Mouse (Mus musculus) neural tube, embryonic 14.5 days (tissue): Measurements from ENCODE around the gene Lipi. TPM values are rescaled to one million over a fixed set of nuclear protein-coding genes. Genes with fewer than 3 reads are reported as not detected.

Source experiments
- ATAC-seq: fragments of 200-750 bp; cut with Nextera tagmentation; 2 replicates; pipeline ENCODE4 v1.8.0; 2017; ENCODE audit warnings: low read depth, mild to moderate bottlenecking, moderate TSS enrichment, moderate library complexity
- H3K27ac ChIP-seq: fragments of 300-500 bp; sonication (generic); 2 replicates; pipeline ENCODE4 v1.5.1; 2014; ENCODE audit warnings: low read depth, mild to moderate bottlenecking, control low read depth, low read length, moderate library complexity, mixed read lengths
- H3K27me3 ChIP-seq: fragments of 300-500 bp; sonication (generic); 2 replicates; pipeline ENCODE4 v1.6.1; 2014; ENCODE audit warnings: low read length; ENCODE audit not compliant: control insufficient read depth, insufficient read depth
- H3K36me3 ChIP-seq: fragments of 300-500 bp; sonication (generic); 2 replicates; pipeline ENCODE4 v1.6.1; 2014; ENCODE audit warnings: low read length, mixed read lengths; ENCODE audit not compliant: control insufficient read depth, insufficient read depth
- H3K4me1 ChIP-seq: fragments of 300-500 bp; sonication (generic); 2 replicates; pipeline ENCODE4 v1.6.1; 2014; ENCODE audit warnings: low read length; ENCODE audit not compliant: control insufficient read depth, insufficient read depth
- H3K4me2 ChIP-seq: fragments of 300-500 bp; sonication (generic); 2 replicates; pipeline ENCODE4 v1.6.1; 2014; ENCODE audit warnings: mild to moderate bottlenecking, low read depth, low read length, control low read depth
- H3K4me3 ChIP-seq: fragments of 300-500 bp; sonication (generic); 2 replicates; pipeline ENCODE4 v1.5.1; 2014; ENCODE audit warnings: low read depth, low read length, control low read depth, mixed read lengths
- H3K9ac ChIP-seq: fragments of 300-500 bp; sonication (generic); replicated peaks from 2 replicates; pipeline ENCODE4 v1.6.1; 2014; ENCODE audit warnings: low read depth, mild to moderate bottlenecking, control low read depth, low read length, mixed read lengths
- H3K9me3 ChIP-seq: fragments of 300-500 bp; sonication (generic); 2 replicates; pipeline ENCODE4 v1.6.1; 2016; ENCODE audit warnings: low read length; ENCODE audit not compliant: control insufficient read depth
- WGBS: fragments of 180-500 bp; shearing (Covaris S2); extraction: QIAGEN DNeasy Blood & Tissue Kit; methylation state at CpG from one replicate; pipeline ENCODE4 v1.1.7; 2014; 5-methylcytosine and 5-hydroxymethylcytosine counted together
- polyA plus RNA-seq: library from polyadenylated mRNA; unstranded; fragments of >200 nt; fragmentation: Nextera tagmentation; extraction: Ambion mirVana; gene quantifications from 2 replicates; pipeline ENCODE4 v1.2.1, GENCODE M21; 2014

Gene Lipi
- polyA plus RNA-seq, 1 experiment from 2014 or later = not detected

DNA sequence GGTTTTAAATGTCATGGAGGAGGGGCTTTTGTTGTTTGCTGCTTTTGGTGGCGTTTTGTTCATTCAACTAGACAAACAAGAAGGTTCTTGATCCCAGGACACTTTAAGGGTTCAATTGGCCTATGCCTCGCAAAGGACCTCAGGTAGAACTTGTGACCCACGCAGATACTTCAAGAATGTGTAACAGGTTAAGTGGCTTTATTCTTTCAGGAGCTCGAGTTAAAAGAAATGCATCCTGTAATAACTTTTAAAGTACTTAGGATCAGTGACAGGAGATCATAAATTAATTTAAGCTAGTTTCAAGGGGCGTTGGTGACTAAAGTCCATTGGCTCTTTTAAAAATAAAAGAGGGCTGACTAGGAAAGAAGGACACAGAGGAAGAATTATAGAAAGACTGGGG, 3.6 kb downstream of the Lipi start:
- Histone ChIP-seq H3K9ac (no peak overlapping the region), H3K4me2 (no peak overlapping the region), H3K4me3 (no peak overlapping the region), H3K9me3 (no peaks in the 10 kb centered on the region), H3K4me1 (no peaks in the 10 kb centered on the region), H3K27ac (no peak overlapping the region), H3K36me3 (no peaks in the 10 kb centered on the region), H3K27me3 (no peaks in the 10 kb centered on the region)
- 62% methylated on average over 5 of the region's 5 CpGs for WGBS
- no peak for ATAC-seq

DNA sequence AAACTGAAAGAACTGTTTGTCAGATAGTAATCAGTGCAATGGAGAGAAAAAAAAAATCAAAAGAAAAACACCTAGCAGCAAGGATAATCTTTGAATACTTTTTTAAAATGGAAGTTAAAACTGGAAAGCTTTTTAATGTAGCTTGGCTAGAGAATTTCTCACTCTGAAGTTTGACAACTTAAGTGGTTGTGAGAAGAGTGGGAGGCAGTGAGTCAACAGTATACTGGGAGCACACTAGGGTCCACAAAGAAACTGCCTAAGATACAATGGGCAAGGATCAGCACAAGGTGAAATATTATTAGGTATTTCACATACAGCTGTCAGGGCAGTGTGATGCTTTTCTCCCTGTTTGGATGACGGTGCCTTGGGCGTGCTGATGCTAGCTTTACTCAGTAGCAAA, 23.0 kb downstream of the Lipi start:
- H3K9me3 ChIP-seq = no peaks in the 10 kb centered on the region
- 93% methylated on average over 2 of the region's 2 CpGs for WGBS
- no peak overlapping the region for H3K4me3 ChIP-seq

DNA sequence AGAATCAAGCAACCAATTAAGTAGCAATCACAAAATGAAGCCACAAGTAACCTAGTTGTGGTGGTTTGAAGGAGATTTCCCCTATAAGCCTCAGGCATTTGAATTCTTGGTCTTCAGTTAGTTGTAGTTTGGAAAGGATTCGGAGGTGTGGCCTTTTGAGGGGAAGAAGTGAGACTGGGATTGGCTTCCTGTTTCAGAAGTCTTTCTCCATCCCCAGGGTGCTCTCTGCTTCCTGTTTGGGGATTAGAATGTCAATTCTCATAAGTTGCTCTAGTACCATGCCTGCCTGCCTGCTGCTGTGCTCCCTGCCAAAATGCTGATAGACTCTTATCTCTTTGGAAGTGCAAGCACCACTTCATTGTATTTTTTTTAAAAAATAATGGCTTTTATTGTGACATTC, 40.6 kb downstream of the Lipi start:
- Histone ChIP-seq H3K4me3 (no peak overlapping the region), H3K9me3 (no peaks in the 10 kb centered on the region), H3K27me3 (no peaks in the 10 kb centered on the region), H3K4me2 (no peak overlapping the region), H3K4me1 (no peaks in the 10 kb centered on the region), H3K27ac (no peak overlapping the region), H3K36me3 (no peaks in the 10 kb centered on the region), H3K9ac (no peak overlapping the region)
- no peak for ATAC-seq
- WGBS = 80% methylated on average over 1 of the region's 1 CpGs

More for the DNA sequence above, 23.0 kb downstream of the Lipi start:
- ATAC-seq = no peak
- Histone ChIP-seq H3K9ac (no peak overlapping the region), H3K27ac (no peak overlapping the region), H3K27me3 (no peaks in the 10 kb centered on the region), H3K4me1 (no peaks in the 10 kb centered on the region), H3K4me2 (no peak overlapping the region), H3K36me3 (no peaks in the 10 kb centered on the region)

DNA sequence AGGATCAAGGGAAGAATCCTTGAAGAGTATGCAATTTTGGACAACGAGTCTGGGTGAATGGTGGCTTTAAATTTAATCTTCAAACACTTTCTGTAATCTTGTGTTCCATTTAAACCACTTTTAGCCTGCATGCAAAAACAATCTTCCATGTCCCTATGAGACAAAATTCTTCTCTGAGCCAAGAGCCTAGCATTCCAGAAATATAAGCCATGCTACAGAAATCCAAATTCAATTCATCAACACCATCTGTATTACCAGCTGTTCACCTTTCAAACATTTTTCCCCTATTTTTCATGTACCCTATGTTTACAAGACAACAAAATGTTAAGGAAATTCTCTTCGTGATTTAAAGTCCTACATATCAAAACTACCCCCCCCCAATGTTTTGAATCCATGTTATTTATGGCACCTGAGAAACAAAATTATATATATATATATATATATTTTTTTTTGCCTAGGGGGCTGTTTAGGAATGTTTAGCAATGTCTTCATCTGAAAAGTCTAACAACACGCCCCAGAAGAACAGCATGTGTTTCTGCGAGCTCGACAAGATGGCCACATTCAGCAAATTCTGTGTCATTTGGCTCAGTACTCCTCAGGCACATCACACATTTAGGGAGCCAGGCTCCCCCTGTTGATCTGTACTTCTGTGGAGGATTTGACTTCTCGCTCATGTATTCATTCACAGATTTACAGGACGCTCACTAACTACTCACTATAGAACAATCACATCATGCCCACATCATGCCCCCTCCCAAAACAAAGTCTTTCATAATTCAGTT, 47.9 kb downstream of the Lipi start:
- WGBS = 82% methylated on average over 7 of the region's 7 CpGs
- no peak overlapping the region for H3K27ac ChIP-seq
- H3K27me3 ChIP-seq = no peaks in the 10 kb centered on the region
- no peak for ATAC-seq
- H3K4me1 ChIP-seq = no peaks in the 10 kb centered on the region
- no peak overlapping the region for H3K4me2 ChIP-seq
- no peak overlapping the region for H3K9ac ChIP-seq
- H3K4me3 ChIP-seq = no peak overlapping the region
- H3K36me3 ChIP-seq = no peaks in the 10 kb centered on the region
- no peaks in the 10 kb centered on the region for H3K9me3 ChIP-seq

DNA sequence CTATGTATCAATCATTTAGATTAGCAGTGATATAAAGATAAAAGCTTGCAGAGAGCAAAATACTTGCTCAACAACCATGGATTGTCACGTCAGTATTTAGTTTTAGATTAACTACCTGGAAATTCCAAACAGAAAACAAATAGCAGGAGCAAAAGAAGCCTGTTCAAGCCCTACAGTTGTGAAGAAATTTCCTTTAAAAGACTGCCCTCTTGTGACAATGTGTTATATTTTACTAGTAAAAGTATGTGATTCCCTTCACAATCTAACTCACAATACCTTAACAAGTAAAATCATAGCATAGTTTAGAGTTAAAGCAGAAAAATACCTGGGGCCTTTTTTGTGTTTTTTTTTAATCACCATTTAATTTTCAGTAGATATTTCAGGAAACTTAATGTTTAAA, 54.2 kb downstream of the Lipi start:
- H3K4me3 ChIP-seq = no peak overlapping the region
- H3K36me3 ChIP-seq = no peaks in the 10 kb centered on the region
- H3K4me1 ChIP-seq = no peaks in the 10 kb centered on the region
- 44% methylated on average over 1 of the region's 1 CpGs for WGBS
- no peak overlapping the region for H3K4me2 ChIP-seq
- H3K9me3 ChIP-seq = no peaks in the 10 kb centered on the region
- H3K9ac ChIP-seq = no peak overlapping the region
- no peaks in the 10 kb centered on the region for H3K27me3 ChIP-seq
- ATAC-seq = no peak
- no peak overlapping the region for H3K27ac ChIP-seq

DNA sequence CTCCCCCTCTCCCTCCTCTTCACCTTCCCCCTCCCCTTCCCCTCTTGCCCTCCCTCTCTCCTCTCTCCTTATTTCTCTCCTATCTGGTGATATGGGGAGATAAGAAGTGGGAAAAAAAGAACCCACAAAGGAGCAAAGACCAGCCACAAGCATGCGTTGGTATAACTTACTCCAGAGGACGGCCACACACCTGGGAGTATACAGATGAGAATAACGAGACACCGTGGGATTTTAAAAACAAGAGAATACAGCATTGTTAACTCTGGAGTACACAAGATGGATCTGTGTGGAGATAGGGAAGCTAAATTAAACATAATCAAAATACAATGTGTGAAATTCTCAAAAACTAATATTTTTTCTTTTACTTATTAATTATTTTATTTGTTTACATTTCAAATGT, 89.3 kb downstream of the Lipi start:
- Histone ChIP-seq H3K4me3 (no peak overlapping the region), H3K4me1 (no peaks in the 10 kb centered on the region), H3K36me3 (no peaks in the 10 kb centered on the region), H3K27me3 (no peaks in the 10 kb centered on the region), H3K9ac (no peak overlapping the region), H3K4me2 (no peak overlapping the region), H3K9me3 (no peaks in the 10 kb centered on the region), H3K27ac (no peak overlapping the region)
- no peak for ATAC-seq
- WGBS = 91% methylated on average over 4 of the region's 4 CpGs

Other genes starting within 250 kb of the Lipi start
- gene Rbm11, start 6.8 kb upstream of the Lipi start, polyA plus RNA-seq = 3.5 and 4.0 TPM in 2 replicates
- 46.8 and 48.5 TPM in 2 replicates for gene Hspa13, start 181.0 kb upstream of the Lipi start, polyA plus RNA-seq